Mouse (Mus musculus): ENCODE measurements around the gene Atxn2. TPM values are rescaled to one million over a fixed set of nuclear protein-coding genes. Genes with fewer than 3 reads are reported as not detected.

The Atxn2 gene
- polyA plus RNA-seq, 1 experiment from 2014 or later = 31.6 TPM

- Histone ChIP-seq H3K9me3 (ENCODE audit: low read length) (no peaks in the 10 kb centered on the region), H3K4me2 (ENCODE audit: low read depth, low read length) (peak overlapping the region; percentile 89), H3K4me1 (ENCODE audit: insufficient read depth) (peaks cover 26% of the 10 kb centered on the region), H3K27me3 (ENCODE audit: insufficient read depth, low read length) (peaks cover 8% of the 10 kb centered on the region; the same call in 1 of the 2 replicates), H3K4me3 (ENCODE audit: low read depth, low read length) (peak overlapping the region; percentile 93), H3K27ac (ENCODE audit: low read depth) (peak overlapping the region; percentile 82), H3K9ac (replicated peaks) (peak overlapping the region; percentile 89), H3K36me3 (replicated peaks; ENCODE audit: insufficient read depth, low read length) (peaks cover 4% of the 10 kb centered on the region; the same call in 1 of the 2 replicates)
- ATAC-seq (peak; percentile 39), DNase-seq (no peak)
- under 1% methylated on average over 17 of the region's 17 CpGs for WGBS (ENCODE audit: insufficient replicate concordance)
- peak; percentile 39 for TF ChIP-seq CTCF (IDR thresholded peaks at IDR 0.05; ENCODE audit: low read depth)
- no peak for TF ChIP-seq EP300 (IDR thresholded peaks at IDR 0.05; ENCODE audit: low read depth)
Measured at GRCm38 (mm10) chr5:121848035-121848519, 136.9 kb downstream of the Atxn2 start.

GRCm38 (mm10) chr5:121848743-121849142, 137.6 kb downstream of the Atxn2 start, which contains the start of gene Pheta1:
TSS of gene Pheta1 (plus strand) at chr5:121848984.
- no peaks in the 10 kb centered on the region for H3K9me3 ChIP-seq (ENCODE audit: low read length)
- peak within 1 kb of the TSS; percentile 89 for H3K9ac ChIP-seq (replicated peaks)
- DNase-seq (peak; percentile 96), ATAC-seq (peak; percentile 88)
- H3K4me2 ChIP-seq (ENCODE audit: low read depth, low read length) = peak within 1 kb of the TSS; percentile 89
- peaks cover 6% of the 10 kb centered on the region; the same call in 1 of the 2 replicates for H3K27me3 ChIP-seq (ENCODE audit: insufficient read depth, low read length)
- H3K27ac ChIP-seq (ENCODE audit: low read depth) = peak within 1 kb of the TSS; percentile 82
- H3K4me1 ChIP-seq (ENCODE audit: insufficient read depth) = peaks cover 21% of the 10 kb centered on the region
- 3% methylated on average over 32 of the region's 42 CpGs for WGBS (ENCODE audit: insufficient replicate concordance)
- TF ChIP-seq CTCF (IDR thresholded peaks at IDR 0.05; ENCODE audit: low read depth) (no peak), EP300 (IDR thresholded peaks at IDR 0.05; ENCODE audit: low read depth) (no peak)
- H3K4me3 ChIP-seq (ENCODE audit: low read depth, low read length) = peak within 1 kb of the TSS; percentile 93
- peaks cover 4% of the 10 kb centered on the region; the same call in 1 of the 2 replicates for H3K36me3 ChIP-seq (replicated peaks; ENCODE audit: insufficient read depth, low read length)

GRCm38 (mm10) chr5:121849478-121850349, 138.6 kb downstream of the Atxn2 start:
- ATAC-seq (no peak), DNase-seq (no peak)
- Histone ChIP-seq H3K4me1 (ENCODE audit: insufficient read depth) (peaks cover 26% of the 10 kb centered on the region), H3K27ac (ENCODE audit: low read depth) (peak overlapping the region; percentile 82; the same call in 1 of the 2 replicates), H3K4me3 (ENCODE audit: low read depth, low read length) (peak overlapping the region; percentile 93), H3K27me3 (ENCODE audit: insufficient read depth, low read length) (no peaks in the 10 kb centered on the region), H3K4me2 (ENCODE audit: low read depth, low read length) (peak overlapping the region; percentile 89), H3K36me3 (replicated peaks; ENCODE audit: insufficient read depth, low read length) (peaks cover 4% of the 10 kb centered on the region; the same call in 1 of the 2 replicates), H3K9me3 (ENCODE audit: low read length) (no peaks in the 10 kb centered on the region), H3K9ac (replicated peaks) (peak overlapping the region; percentile 89)
- TF ChIP-seq CTCF (IDR thresholded peaks at IDR 0.05; ENCODE audit: low read depth) (0 out of 2 replicates have a peak, but pooled peaks have one; percentile 24), EP300 (IDR thresholded peaks at IDR 0.05; ENCODE audit: low read depth) (no peak)
- whole genome bisulfite sequencing (ENCODE audit: insufficient replicate concordance) = 41% methylated on average over 20 of the region's 20 CpGs

- peak; percentile 86 for DNase-seq
- 60% methylated on average over 9 of the region's 9 CpGs for WGBS (ENCODE audit: insufficient replicate concordance)
- ATAC-seq = peak; percentile 87
Measured at GRCm38 (mm10) chr5:121853368-121854051, 142.4 kb downstream of the Atxn2 start.

GRCm38 (mm10) chr5:121854768-121855167, 143.6 kb downstream of the Atxn2 start:
- Histone ChIP-seq H3K27ac (ENCODE audit: low read depth) (no peak overlapping the region), H3K9me3 (ENCODE audit: low read length) (no peaks in the 10 kb centered on the region), H3K4me2 (ENCODE audit: low read depth, low read length) (no peak overlapping the region), H3K27me3 (ENCODE audit: insufficient read depth, low read length) (no peaks in the 10 kb centered on the region), H3K4me3 (ENCODE audit: low read depth, low read length) (no peak overlapping the region), H3K4me1 (ENCODE audit: insufficient read depth) (peaks cover 16% of the 10 kb centered on the region), H3K36me3 (replicated peaks; ENCODE audit: insufficient read depth, low read length) (peaks cover 4% of the 10 kb centered on the region; the same call in 1 of the 2 replicates), H3K9ac (replicated peaks) (no peak overlapping the region)
- ATAC-seq = no peak
- TF ChIP-seq EP300 (IDR thresholded peaks at IDR 0.05; ENCODE audit: low read depth) (no peak), CTCF (IDR thresholded peaks at IDR 0.05; ENCODE audit: low read depth) (no peak)
- no peak for DNase-seq
- 71% methylated on average over 8 of the region's 10 CpGs for WGBS (ENCODE audit: insufficient replicate concordance)

More at GRCm38 (mm10) chr5:121853368-121854051, 142.4 kb downstream of the Atxn2 start:
- no peak overlapping the region for H3K9ac ChIP-seq (replicated peaks)
- H3K4me1 ChIP-seq (ENCODE audit: insufficient read depth) = peaks cover 24% of the 10 kb centered on the region
- H3K4me3 ChIP-seq (ENCODE audit: low read depth, low read length) = no peak overlapping the region
- H3K36me3 ChIP-seq (replicated peaks; ENCODE audit: insufficient read depth, low read length) = peaks cover 4% of the 10 kb centered on the region; the same call in 1 of the 2 replicates
- peak overlapping the region; percentile 52 for H3K27ac ChIP-seq (ENCODE audit: low read depth)
- no peaks in the 10 kb centered on the region for H3K9me3 ChIP-seq (ENCODE audit: low read length)
- H3K27me3 ChIP-seq (ENCODE audit: insufficient read depth, low read length) = no peaks in the 10 kb centered on the region
- no peak overlapping the region for H3K4me2 ChIP-seq (ENCODE audit: low read depth, low read length)
- no peak for TF ChIP-seq CTCF (IDR thresholded peaks at IDR 0.05; ENCODE audit: low read depth)
- 0 out of 2 replicates have a peak, but pooled peaks have one; percentile 46 for TF ChIP-seq EP300 (IDR thresholded peaks at IDR 0.05; ENCODE audit: low read depth)

Data from liver, postnatal 0 days (tissue).